Mouse (Mus musculus): Measurements from ENCODE around the gene Zfand5. TPM values are rescaled to one million over a fixed set of nuclear protein-coding genes. Genes with fewer than 3 reads are reported as not detected.
"Not testable (repeated sequence)": the region's sequence is repeated elsewhere in the genome, so short reads cannot be mapped to it uniquely, and the experiment has no call there.

Zfand5 gene
- total RNA-seq (2017): 152 and 154 TPM in 2 replicates

DNA sequence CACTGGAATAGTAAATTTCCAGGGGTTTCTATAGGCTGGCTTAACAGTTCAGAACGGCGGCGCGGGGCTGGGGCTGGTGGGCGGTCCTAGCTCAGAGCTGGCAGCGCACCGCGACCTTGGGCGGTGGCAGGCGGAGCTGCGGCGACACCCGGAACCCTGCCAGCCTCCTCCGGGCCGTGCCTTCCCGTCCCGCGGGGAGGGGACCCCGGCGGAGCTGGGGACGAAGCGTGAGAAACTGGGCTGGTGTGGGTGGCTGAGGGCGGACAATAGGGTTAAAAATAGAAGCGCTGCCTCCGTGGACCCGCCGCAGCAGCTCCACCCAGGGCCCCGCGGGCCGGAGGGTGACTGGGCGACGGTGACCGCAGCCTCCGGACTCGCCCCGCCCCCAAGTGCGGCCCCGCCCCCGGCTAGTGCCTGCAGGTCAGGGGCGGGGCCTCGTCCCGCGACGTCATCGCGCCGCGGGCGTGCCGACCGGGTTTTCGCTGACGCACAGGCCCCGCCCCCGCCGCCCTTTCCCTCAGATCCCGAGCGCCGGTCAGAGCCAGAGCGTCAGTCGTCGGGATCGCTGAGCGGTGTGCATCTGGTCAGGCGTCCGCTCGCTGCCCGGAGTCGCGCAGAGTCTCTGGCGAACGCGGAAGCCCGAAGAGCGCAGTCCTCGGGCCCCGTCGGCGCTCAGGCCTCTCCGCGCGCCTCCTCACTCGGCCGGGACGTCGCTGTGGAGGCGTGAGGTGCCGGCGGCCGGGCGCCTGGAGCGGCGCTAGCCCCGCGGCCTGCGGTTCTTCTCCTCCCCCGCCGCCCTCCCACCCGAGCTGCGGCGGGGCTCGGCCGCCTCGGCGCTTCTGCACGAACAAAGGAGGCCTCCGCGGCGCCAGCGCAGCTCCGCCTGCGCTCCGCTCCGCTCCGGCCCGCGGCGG is at the start of gene Zfand5:
Gene Zfand5, plus strand, starts transcription at position 538 of the 914 bp plus-strand sequence.
- peak; percentile 74 for ATAC-seq (replicated peaks; ENCODE audit: low read depth, poor library complexity, severe bottlenecking)

DNA sequence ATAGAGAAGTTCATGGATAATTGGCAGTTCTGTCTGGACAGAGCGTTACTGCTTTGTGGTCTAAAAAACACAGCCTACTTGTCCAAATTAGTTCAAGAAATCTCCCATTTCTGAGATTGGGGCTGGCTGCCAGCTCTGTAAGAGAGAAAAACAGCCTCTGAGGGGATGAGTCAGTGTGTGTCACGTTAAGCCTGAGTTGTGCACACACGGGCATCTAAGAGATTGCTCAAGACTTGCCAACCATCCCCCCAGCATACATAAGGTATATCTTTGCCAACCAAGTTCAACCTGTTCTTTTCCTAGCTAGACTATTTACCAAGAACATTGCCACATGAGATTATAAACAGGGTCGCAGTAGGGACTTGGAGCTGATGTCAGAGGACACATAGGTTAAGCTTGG is 44.9 kb upstream of the Zfand5 start:
- ATAC-seq (replicated peaks; ENCODE audit: low read depth, poor library complexity, severe bottlenecking): no peak

DNA sequence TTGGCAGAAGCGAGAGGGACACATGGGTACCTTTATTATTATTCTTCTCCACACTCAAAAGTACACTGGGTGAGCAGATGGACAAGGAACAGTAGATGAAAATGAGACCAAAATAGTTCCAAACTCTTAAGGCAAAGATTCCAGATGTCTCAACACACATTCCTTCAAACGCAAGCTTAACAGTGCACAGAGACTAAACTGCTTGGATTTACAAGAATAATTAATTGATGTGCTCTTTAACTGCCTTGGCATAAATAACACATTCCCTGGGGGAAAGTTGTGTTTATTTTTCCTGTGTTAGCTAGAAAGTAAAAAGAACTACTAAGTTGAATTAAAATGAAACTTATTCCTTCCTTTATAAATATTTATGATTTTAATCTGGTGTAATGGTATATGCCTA is 44.3 kb upstream of the Zfand5 start:
- no peak for ATAC-seq (replicated peaks; ENCODE audit: low read depth, poor library complexity, severe bottlenecking)

DNA sequence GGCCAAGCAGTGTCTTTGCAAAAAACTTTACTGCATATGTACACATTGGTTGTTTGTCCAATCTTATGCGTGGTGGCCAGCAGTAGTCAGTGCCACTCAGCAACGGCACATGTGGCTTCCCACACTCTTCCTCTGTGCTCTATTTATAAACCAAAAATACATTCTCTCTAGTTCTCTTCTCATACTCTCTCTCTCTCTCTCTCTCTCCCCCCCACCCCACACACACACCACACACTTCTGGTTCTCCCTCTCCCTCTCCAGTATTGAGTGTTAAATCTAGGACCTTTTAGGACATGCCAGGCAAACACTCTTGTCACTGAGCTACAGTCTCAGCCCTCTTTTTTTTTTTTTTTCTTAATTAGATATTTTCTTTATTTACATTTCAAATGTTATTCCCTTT is 23.3 kb upstream of the Zfand5 start:
- peak; percentile 54; the same call in 1 of the 2 replicates for ATAC-seq (replicated peaks; ENCODE audit: low read depth, poor library complexity, severe bottlenecking)

DNA sequence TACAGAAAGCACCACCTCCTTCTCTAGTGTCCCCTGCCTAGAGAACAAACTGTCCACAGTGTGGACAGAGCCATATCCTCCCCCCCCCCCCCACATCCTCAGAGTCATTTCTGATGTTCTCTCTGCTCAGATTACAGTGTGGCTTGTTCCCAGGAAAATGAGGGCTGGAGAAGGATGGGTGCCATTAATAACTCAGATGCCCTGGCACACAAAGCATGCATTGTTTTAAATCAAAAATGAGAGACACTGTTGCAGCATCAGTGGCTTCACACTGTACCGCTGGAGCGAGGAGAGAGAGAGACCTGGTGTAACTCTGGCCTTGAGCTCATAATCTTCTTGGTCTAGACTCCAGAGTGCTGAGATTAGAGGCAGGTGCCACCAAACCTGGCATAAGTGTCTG is 18.2 kb upstream of the Zfand5 start:
- no peak for ATAC-seq (replicated peaks; ENCODE audit: low read depth, poor library complexity, severe bottlenecking)

DNA sequence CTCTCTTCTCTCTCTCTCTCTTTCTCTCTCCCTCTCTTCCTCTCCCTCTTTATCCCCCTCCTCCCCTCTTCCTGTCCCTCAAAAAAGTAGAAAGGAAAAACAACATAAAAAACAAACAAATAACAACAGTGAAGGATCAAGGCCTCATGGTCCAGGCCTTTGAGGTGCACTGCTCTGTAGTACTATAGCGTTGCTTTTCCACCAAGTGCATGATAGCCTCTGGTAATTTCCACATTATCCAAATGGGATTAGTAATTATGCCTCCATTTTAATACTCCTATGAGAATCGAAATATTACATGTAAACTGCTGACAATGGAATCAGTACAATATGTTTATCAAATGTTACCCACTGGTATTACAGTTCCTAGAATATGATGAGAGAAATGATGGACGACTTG is 16.2 kb upstream of the Zfand5 start:
- ATAC-seq (replicated peaks; ENCODE audit: low read depth, poor library complexity, severe bottlenecking): no peak

DNA sequence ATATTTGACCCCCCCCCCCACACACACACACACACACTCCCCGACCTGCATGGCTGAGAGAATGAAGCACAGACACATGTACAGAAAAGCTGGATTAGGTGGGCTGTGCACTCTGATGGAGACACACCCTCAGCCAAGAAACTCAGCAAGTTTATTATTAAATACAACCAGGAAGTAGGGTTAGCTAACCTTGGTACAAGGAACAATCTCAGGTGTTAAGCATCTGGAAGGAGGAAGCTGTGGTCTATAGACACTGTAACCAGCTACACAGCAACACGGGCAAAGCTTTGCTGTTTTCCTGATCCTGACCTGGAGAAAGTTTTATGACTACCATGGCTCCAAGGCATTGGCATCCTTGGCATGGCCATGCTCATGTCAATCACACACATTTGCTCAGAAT is 12.6 kb upstream of the Zfand5 start:
- ATAC-seq (replicated peaks; ENCODE audit: low read depth, poor library complexity, severe bottlenecking): no peak

DNA sequence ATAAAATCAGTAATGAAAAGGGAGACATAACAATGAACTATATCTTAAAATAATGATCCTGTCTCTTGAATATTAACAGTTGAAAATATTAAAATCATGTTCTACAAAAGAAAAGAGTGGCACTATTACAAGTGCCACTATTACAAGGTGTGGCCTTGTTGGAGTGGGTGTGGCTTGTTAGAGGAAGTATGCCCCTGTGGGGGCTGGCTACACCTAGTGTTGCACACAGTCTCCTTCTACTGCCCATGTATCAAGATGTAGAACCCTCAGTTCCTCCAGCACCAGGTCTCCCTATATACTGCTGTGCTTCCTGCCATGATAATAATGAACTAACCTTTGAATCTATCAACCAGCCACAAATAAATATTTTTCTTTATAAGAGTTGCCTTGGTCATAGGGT is 11.8 kb upstream of the Zfand5 start:
- ATAC-seq (replicated peaks; ENCODE audit: low read depth, poor library complexity, severe bottlenecking): peak; percentile 65; the same call in 1 of the 2 replicates

DNA sequence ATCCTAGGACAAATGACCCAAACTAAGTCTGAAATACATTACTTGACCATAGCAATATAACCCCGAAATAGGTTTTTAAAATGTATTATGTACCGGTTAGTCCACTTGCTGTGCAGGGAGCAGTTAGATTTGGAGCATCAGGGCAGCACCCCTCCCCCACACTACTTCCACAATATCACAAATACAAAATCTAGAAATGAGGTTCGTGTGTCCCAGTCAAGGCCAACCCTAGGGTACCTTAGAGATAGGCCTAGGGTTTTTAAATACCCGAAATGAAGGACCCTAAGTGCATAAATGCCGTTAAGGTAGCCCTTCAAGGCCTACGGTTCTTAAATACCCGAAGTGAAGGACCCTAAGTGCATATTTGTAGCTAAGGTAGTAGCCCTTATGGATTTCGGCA is 892 bp upstream of the Zfand5 start:
- no peak for ATAC-seq (replicated peaks; ENCODE audit: low read depth, poor library complexity, severe bottlenecking)

DNA sequence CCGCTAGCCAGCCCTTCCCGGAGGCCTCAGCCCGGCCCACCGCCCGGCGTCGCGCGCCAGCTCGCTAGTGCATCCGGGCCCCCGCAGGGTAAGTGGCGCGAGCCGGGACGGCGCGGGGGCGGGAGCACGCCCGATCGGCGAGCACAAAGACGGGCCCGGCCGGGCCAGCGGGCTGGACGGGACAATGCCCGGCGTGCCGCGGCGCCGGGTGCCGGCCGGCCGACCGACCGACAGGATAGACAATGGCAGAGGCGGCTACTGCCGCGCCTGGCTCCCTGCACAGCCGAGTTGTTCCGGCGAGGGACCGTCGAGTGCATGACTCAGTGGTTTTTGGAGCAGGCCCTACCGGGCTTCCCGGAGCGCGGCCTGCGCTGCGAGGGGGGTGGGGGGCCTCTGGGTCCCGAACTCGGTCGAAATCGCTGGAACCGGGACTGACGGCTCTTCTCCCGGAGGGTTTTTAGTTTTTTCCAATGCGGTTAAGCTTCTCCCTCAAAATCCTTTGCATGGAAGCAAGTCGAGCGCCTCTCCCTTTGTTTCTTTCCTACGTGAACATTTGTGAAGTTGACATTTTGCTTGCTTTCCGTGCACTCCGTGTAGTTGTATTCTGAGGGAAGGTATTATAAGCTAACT is 692 bp downstream of the Zfand5 start:
- ATAC-seq (replicated peaks; ENCODE audit: low read depth, poor library complexity, severe bottlenecking): peak; percentile 29

DNA sequence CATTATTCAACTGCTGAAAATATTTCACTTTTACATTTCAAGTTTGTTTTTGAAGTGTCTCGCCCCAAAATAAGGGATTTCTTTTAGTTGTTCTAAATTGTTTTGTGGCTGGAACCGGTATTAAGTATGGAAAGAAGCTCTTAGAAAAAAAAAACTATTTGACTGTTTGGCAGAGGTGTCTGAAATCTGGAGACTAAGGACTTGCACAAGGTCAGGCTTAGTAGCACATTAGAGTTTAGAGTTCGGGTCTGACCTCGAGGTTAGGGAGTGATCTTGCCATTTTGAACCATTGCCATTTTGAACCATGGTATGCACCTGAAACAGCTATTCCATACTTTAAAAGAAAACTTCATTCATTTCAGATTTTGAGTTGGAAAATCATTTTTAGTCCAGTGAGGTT is 1.4 kb downstream of the Zfand5 start:
- ATAC-seq (replicated peaks; ENCODE audit: low read depth, poor library complexity, severe bottlenecking): no peak

DNA sequence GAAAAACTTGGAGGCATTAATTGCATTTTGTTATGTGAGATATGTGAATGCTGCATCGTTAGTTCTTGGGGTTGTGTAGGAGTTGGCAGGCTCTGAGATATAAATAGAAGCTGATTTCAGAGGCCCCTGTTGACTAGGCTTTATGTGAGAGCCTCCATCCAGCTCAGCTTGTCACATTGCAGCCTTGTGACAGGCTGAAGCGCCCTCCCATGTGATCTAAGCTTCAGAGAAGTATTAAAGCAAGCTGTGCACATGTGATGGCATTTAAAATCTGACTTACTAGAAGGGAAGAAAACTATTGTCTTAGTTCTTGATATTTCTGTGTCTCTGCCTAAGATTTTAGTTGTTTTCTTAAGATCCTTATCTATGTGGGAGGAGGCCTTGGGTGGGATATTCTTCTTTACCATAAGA is 2.1 kb downstream of the Zfand5 start:
- ATAC-seq (replicated peaks; ENCODE audit: low read depth, poor library complexity, severe bottlenecking): peak; percentile 33

DNA sequence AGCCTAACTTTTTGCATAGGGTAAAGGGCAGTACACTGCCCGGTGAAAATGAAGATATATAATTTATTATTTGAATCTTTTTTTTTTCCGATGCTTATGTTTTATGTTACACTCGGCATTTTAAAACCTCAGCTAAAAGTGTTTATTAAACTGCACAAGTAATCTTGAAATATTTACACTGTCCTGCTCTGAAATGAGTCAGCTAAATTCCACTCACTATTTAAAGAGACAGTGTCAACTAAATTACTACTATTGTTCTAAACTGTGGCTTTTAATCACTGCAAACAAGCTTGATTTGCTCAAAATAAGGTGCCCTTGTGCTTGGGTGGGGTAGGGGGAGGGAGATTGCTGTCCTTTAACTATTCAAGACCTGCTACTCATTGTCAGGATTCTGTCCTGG is 2.6 kb downstream of the Zfand5 start:
- no peak for ATAC-seq (replicated peaks; ENCODE audit: low read depth, poor library complexity, severe bottlenecking)

DNA sequence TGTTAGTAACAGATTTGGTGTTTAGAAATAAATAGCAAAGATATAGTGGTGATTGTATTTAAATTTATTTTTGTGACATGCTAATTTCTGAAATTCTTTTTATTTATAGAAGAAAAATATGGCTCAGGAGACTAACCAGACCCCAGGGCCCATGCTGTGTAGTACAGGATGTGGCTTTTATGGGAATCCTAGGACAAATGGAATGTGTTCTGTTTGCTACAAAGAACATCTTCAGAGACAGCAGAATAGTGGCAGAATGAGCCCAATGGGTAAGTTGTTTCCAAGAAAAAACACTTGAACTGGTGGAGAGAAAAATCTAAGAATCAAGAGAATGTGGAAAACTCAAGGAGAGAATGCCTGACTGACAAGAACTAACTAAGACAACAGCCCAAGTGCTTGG is 4.2 kb downstream of the Zfand5 start:
- no peak for ATAC-seq (replicated peaks; ENCODE audit: low read depth, poor library complexity, severe bottlenecking)

DNA sequence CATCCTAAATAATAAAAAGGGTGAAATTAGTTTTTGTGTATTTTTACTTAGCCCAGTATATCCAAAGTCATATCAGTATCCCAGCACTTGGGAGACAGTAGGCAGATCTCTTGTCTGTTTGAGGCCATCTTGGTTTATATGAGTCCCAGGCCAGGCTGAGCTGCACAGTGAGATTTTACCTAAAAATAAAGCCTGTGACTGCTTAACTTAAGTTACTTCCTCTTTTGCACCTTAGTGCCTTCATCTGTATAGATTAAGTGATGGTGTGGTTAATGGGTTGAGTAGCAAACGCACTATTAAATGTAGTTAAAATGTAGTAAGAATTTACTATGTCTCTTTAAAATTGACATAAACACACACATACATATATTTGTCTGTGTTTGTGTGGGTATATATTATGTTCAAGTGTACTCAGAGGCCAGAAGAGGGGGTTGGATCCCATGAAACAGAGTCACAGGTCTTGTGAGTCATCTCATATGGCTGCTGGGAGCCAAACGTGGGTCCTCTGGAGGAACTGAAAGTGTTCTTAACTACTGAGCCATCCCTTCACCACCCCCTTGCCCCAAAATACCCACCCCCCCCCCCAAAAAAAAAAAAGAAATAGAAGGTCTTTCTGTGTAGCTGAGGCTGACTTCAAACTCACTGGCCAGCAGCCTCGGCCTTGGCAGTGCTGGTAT is 14.5 kb downstream of the Zfand5 start:
- peak; percentile 40 for ATAC-seq (replicated peaks; ENCODE audit: low read depth, poor library complexity, severe bottlenecking)

DNA sequence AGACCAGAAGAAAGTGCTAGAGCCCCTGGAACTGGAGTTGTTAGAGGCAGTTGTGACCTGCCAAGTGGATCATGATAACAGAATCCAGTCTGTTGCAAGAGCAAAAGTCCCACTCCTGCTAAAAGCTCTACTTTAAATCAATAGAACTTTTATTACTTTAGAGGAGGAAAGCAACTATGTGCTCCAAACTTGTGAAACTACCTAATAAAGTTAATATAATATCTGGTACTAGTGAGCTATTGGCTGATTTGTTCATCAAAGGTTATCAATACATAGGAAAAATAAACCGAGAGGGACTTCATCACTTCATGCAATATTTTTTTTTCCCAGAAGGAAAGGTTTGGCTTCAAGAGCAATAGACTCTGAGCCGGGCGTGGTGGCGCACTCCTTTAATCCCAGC is 25.3 kb downstream of the Zfand5 start:
- ATAC-seq (replicated peaks; ENCODE audit: low read depth, poor library complexity, severe bottlenecking): no peak

DNA sequence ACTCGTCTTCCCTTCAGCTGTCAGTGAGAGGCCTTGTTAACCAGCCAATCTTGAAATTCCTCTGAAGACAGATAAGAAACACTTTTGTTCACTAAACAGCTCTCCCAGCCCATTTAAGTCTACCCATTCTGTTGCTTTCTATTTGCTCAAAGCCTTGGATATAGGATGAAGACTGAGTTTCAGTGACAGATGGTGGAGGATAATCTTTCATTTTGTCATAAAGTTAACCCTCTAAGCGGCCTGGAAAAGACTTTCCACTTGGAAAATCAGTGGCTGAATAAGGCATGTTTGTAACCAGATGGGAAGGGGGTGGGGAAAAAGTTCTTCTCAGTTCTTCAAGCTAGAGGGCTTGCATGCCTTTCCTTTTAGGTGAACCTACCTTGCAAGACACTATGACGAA is 29.7 kb downstream of the Zfand5 start:
- no peak for ATAC-seq (replicated peaks; ENCODE audit: low read depth, poor library complexity, severe bottlenecking)

DNA sequence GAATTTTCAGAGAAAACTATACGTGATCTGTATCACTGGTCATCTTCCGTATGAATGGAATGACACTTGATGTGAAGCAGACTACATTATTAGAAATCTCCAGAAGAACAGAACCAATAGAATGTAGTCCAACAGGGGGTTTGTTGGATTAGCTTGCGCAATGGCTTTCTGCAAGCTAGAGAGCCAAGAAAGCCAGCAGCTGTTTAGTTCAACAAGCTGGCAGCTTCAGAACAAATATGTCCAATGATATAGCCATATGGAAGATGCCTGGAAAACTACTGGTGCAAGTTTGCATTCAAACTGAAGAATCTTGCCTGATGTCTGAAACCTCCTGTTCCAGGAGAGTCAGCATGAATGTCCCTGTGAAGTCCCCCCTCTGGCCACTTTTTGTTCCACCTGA is 35.7 kb downstream of the Zfand5 start:
- ATAC-seq (replicated peaks; ENCODE audit: low read depth, poor library complexity, severe bottlenecking): no peak

DNA sequence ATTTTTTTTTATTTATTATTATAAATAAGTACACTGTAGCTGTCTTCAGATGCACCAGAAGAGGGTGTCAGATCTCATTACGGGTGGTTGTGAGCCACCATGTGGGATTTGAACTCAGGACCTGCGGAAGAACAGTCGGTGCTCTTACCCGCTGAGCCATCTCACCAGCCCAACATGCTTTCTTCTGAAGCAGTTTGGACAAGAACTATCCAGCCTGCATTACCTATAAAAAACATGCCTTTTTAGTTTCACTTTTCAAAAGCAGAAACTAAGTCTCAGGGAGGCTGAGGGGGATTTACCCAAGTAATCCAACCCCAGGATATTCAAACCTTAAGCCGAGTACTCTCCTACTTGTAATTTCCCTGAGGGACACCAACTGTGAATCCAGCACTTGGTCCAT is 38.3 kb downstream of the Zfand5 start:
- ATAC-seq (replicated peaks; ENCODE audit: low read depth, poor library complexity, severe bottlenecking): not testable (repeated sequence)

DNA sequence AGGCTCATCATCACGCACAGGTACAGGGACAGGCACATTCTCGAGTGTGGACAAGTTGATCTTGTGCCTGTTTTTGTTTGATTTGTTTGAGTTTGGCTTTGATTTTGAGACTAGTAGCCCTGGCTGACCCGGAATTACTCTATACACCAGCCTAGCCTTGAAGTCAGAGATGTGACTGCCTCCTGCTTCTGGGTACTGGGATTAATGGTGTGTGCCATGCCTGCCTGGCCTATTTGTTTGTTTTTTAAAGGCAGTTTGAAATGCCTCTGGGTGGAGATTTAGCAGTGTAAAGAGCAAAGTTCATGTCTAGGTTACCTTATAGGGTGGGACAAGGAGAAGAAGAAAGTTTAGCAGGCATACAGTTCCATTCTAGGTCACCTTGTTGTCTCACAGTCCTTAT is 43.6 kb downstream of the Zfand5 start:
- ATAC-seq (replicated peaks; ENCODE audit: low read depth, poor library complexity, severe bottlenecking): no peak

DNA sequence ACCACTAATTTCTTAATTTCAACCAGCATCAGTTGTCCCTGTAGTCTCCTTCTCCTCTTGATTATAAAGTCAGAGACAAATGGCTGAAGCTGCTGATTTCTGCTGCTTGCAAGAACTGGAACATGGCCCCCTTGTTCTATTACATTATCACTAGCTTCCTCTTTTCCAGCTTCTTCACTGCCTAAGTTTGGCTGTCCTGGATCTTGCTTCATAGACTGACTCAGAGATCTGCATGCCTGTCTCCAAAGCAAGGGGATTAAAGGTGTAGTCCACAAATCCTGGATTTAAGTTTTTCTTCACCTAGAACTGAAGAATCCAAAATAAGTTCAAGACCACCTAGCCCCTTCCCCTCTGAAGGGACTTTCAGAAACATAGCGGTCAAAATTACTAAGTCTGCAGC is 47.5 kb downstream of the Zfand5 start:
- ATAC-seq (replicated peaks; ENCODE audit: low read depth, poor library complexity, severe bottlenecking): no peak
